ENCODE assay signal across 9 mouse cellular contexts in genomic region chr11:107014597-107015309, GRCm38 (mm10). TPM values are rescaled to one million over a fixed set of nuclear protein-coding genes. Genes with fewer than 3 reads are reported as not detected.
DNase-seq lines count a peak whose midpoint lies in the region; ATAC-seq and TF ChIP-seq lines count a peak whose summit lies in the region.
"Had no signal": no experiment of that assay in that cellular context is flagged by ENCODE, and none has a peak within 500 bp of the region (broad histone marks: within the 10 kb centered on the region; RNA-seq: fewer than 3 reads in every experiment).

No protein-coding gene starts in this region.

- TF ChIP-seq POLR2A in thymus, adult 2 months (IDR thresholded peaks at IDR 0.05; ENCODE audit: control insufficient read depth, extremely low read depth, insufficient read depth, low read length, poor library complexity), result no peak

- no peak overlapping the region for H3K27ac ChIP-seq in liver, embryonic 11.5 days (ENCODE audit: low read depth, low read length)
- peak overlapping the region; percentile 80 for H3K27ac ChIP-seq in thymus, adult 2 months (ENCODE audit: control insufficient read depth, insufficient read depth, low read length)
- H3K27ac ChIP-seq: limb, embryonic 13.5 days had no signal

- H3K36me3 ChIP-seq in liver, embryonic 11.5 days (ENCODE audit: control insufficient read depth, insufficient read depth, low read length), result no peaks in the 10 kb centered on the region
- H3K36me3 ChIP-seq in thymus, adult 2 months (ENCODE audit: control insufficient read depth, insufficient read depth, low read length), result no peaks in the 10 kb centered on the region
- H3K36me3 ChIP-seq: limb, embryonic 13.5 days had no signal

- no peaks in the 10 kb centered on the region for H3K9me3 ChIP-seq in liver, embryonic 11.5 days (ENCODE audit: control insufficient read depth, low read length)
- H3K9me3 ChIP-seq: limb, embryonic 13.5 days had no signal

- 0 out of 2 replicates have a peak overlapping the region, but pooled peaks have one; percentile 25 for H3K4me3 ChIP-seq in liver, embryonic 11.5 days (ENCODE audit: low read depth, low read length)
- H3K4me3 ChIP-seq in thymus, adult 2 months (ENCODE audit: control insufficient read depth, insufficient read depth, low read length), result peak overlapping the region; percentile 30
- H3K4me3 ChIP-seq: limb, embryonic 13.5 days had no signal

- 35% methylated on average over 14 of the region's 14 CpGs for WGBS in liver, embryonic 11.5 days
- 24% methylated on average over 14 of the region's 14 CpGs for WGBS in thymus, adult 2 months

- peaks cover 7% of the 10 kb centered on the region; the same call in 1 of the 2 replicates for H3K4me1 ChIP-seq in liver, embryonic 11.5 days (replicated peaks; ENCODE audit: control insufficient read depth, insufficient read depth, low read length)
- peaks cover 9% of the 10 kb centered on the region for H3K4me1 ChIP-seq in thymus, adult 2 months (replicated peaks; ENCODE audit: control insufficient read depth, insufficient read depth, low read length)

- peak overlapping the region; percentile 44; the same call in 1 of the 2 replicates for H3K4me2 ChIP-seq in liver, embryonic 11.5 days
- H3K4me2 ChIP-seq: limb, embryonic 13.5 days had no signal

- no peaks in the 10 kb centered on the region for H3K27me3 ChIP-seq in liver, embryonic 11.5 days (replicated peaks; ENCODE audit: control insufficient read depth, insufficient read depth, low read length)
- no peaks in the 10 kb centered on the region for H3K27me3 ChIP-seq in thymus, adult 2 months (ENCODE audit: control insufficient read depth, insufficient read depth, low read length)
- H3K27me3 ChIP-seq: limb, embryonic 13.5 days had no signal

- H3K9ac ChIP-seq in liver, embryonic 11.5 days (ENCODE audit: low read depth, low read length), result no peak overlapping the region
- H3K9ac ChIP-seq: limb, embryonic 13.5 days had no signal

- no peak for TF ChIP-seq CTCF in thymus, adult 2 months (IDR thresholded peaks at IDR 0.05; ENCODE audit: borderline replicate concordance, control insufficient read depth, extremely low read depth, insufficient read depth, low read length, poor library complexity)

- no peak for ATAC-seq in liver, embryonic 11.5 days (replicated peaks; ENCODE audit: low FRiP score)

- DNase-seq in kidney, postnatal 25 days, result peak; percentile 25 to 46
- no peak for DNase-seq in kidney, adult 8-10 months
- peak; percentile 54 for DNase-seq in adrenal gland, postnatal 14 days
- no peak for DNase-seq in liver, embryonic 11.5 days (ENCODE audit: low spot score)
- peak; percentile 51 for DNase-seq in thymus, adult 2 months
- no peak for DNase-seq in right cerebral cortex, postnatal 14 days
- no peak for DNase-seq in left cerebral cortex, adult 18-20 months (ENCODE audit: low spot score in 2 of 2)
- DNase-seq in kidney, postnatal 10 days, result no peak

RNA-seq across cellular contexts. Expression of gene 1810010H24Rik, which starts 10.7 kb away (rescaled TPM):
- 1.7 and 2.1 TPM in 2 replicates for total RNA-seq in adrenal gland, postnatal 14 days (2021)
- 1.9 and 2.1 TPM in 2 replicates for polyA plus RNA-seq in liver, embryonic 11.5 days (2014; fragmentation: Nextera tagmentation; extraction: Ambion mirVana)
- polyA plus RNA-seq in thymus, adult 2 months (2012; rRNA removed), result 0.97 and 1.3 TPM in 2 replicates
- 1 to 10 TPM; 3.2 to 4.7 TPM for total RNA-seq in left cerebral cortex, adult 18-20 months (2021)

RNA-seq across cellular contexts. Expression of gene Kpna2, which starts 15.4 kb away (rescaled TPM):
- total RNA-seq in adrenal gland, postnatal 14 days (2021), result 42.6 and 55.8 TPM in 2 replicates
- 448 and 517 TPM in 2 replicates for polyA plus RNA-seq in liver, embryonic 11.5 days (2014; fragmentation: Nextera tagmentation; extraction: Ambion mirVana)
- 103 and 134 TPM in 2 replicates for polyA plus RNA-seq in thymus, adult 2 months (2012; rRNA removed)
- total RNA-seq in left cerebral cortex, adult 18-20 months (2021), result 10 to 100 TPM; 21.9 to 26.6 TPM

Comparison
In these comparisons a context has a peak if more than half of its experiments do, and no peak if none do; other contexts are left out.
1. DNase-seq: peak in kidney, postnatal 25 days (2 of 2), adrenal gland, postnatal 14 days (single experiment) and thymus, adult 2 months (single experiment); none in kidney, adult 8-10 months (0 of 2), liver, embryonic 11.5 days (single experiment), right cerebral cortex, postnatal 14 days (single experiment), left cerebral cortex, adult 18-20 months (0 of 2) and kidney, postnatal 10 days (single experiment).